Mouse (Mus musculus): ENCODE data around the gene Vmn1r59.
"Not testable (repeated sequence)": the region's sequence is repeated elsewhere in the genome, so short reads cannot be mapped to it uniquely, and the experiment has no call there.

DNA sequence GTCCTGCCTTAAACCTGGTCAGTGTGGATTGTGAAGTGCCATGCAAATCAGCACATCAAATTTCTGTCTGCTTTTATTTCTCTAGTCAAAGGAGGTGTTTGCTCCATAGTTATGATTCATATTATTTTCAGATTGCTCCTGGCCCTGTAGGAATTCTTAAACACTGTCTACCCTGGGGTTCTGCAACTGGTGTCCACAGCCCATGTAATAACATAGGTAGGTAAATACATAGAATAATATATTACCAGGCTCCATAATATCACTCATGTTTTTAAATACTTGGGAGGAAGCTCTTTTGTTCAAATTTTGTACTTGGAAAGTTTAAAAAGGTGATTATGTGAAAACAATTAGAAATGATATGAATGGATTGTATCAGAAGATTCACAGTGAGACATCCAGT is 37.3 kb upstream of the Vmn1r59 start, which contains the start of gene Vmn2r28:
- TF ChIP-seq CTCF (IDR thresholded peaks at IDR 0.05; ENCODE audit: borderline replicate concordance, control insufficient read depth, extremely low read depth, insufficient read depth, low read length, poor library complexity); POLR2A (IDR thresholded peaks at IDR 0.05; ENCODE audit: control insufficient read depth, extremely low read depth, insufficient read depth, low read length, poor library complexity): not testable (repeated sequence)
